Mouse (Mus musculus): Measurements from ENCODE around the gene Fam81a.

Gene Fam81a

GRCm38 (mm10) chr9:70142460-70142859 is at the start of gene Fam81a:
Gene Fam81a (minus strand): TSS chr9:70142560.
- no peaks in the 10 kb centered on the region for H3K27me3 ChIP-seq (ENCODE audit: control insufficient read depth, insufficient read depth, low read length, poor library complexity, severe bottlenecking)
- DNase-seq (ENCODE audit: low read depth, low spot score) = no peak
- H3K36me3 ChIP-seq (ENCODE audit: control insufficient read depth, insufficient read depth, low read length, poor library complexity, severe bottlenecking) = no peaks in the 10 kb centered on the region

- Histone ChIP-seq H3K27me3 (ENCODE audit: control insufficient read depth, insufficient read depth, low read length, poor library complexity, severe bottlenecking) (no peaks in the 10 kb centered on the region), H3K36me3 (ENCODE audit: control insufficient read depth, insufficient read depth, low read length, poor library complexity, severe bottlenecking) (no peaks in the 10 kb centered on the region)
- peak; percentile 42 for DNase-seq (ENCODE audit: low read depth, low spot score)
These were observed 40.3 kb upstream of the Fam81a start for GRCm38 (mm10) chr9:70182639-70183038.

- H3K27me3 ChIP-seq (ENCODE audit: control insufficient read depth, insufficient read depth, low read length, poor library complexity, severe bottlenecking) = no peaks in the 10 kb centered on the region
- DNase-seq (ENCODE audit: low read depth, low spot score) = no peak
- no peaks in the 10 kb centered on the region for H3K36me3 ChIP-seq (ENCODE audit: control insufficient read depth, insufficient read depth, low read length, poor library complexity, severe bottlenecking)
These were observed 39.4 kb upstream of the Fam81a start for GRCm38 (mm10) chr9:70181719-70182118.

- Histone ChIP-seq H3K27me3 (ENCODE audit: control insufficient read depth, insufficient read depth, low read length, poor library complexity, severe bottlenecking) (no peaks in the 10 kb centered on the region), H3K36me3 (ENCODE audit: control insufficient read depth, insufficient read depth, low read length, poor library complexity, severe bottlenecking) (no peaks in the 10 kb centered on the region)
- no peak for DNase-seq (ENCODE audit: low read depth, low spot score)
These were observed 33.9 kb upstream of the Fam81a start for GRCm38 (mm10) chr9:70176291-70176690.

DNA sequence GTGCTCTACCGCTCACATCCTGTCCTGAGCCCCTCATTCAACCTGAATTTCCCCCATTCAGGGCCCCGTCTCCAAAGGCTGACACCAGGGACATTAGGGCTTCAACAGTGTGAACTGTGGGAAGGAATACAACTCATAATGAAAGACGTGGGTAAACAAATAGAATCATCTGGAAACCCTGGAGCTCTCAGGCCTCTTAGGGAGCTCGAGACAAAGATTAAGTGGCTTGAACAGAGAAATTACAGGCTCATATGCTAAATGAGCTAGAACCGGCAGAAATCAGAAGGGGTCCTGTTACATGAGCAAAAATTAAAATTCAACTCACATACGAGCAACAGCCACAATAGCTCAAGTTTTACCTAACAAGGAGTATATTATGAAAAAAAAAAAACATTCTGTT is 32.5 kb upstream of the Fam81a start:
- DNase-seq (ENCODE audit: low read depth, low spot score) = no peak
- Histone ChIP-seq H3K36me3 (ENCODE audit: control insufficient read depth, insufficient read depth, low read length, poor library complexity, severe bottlenecking) (no peaks in the 10 kb centered on the region), H3K27me3 (ENCODE audit: control insufficient read depth, insufficient read depth, low read length, poor library complexity, severe bottlenecking) (no peaks in the 10 kb centered on the region)

DNA sequence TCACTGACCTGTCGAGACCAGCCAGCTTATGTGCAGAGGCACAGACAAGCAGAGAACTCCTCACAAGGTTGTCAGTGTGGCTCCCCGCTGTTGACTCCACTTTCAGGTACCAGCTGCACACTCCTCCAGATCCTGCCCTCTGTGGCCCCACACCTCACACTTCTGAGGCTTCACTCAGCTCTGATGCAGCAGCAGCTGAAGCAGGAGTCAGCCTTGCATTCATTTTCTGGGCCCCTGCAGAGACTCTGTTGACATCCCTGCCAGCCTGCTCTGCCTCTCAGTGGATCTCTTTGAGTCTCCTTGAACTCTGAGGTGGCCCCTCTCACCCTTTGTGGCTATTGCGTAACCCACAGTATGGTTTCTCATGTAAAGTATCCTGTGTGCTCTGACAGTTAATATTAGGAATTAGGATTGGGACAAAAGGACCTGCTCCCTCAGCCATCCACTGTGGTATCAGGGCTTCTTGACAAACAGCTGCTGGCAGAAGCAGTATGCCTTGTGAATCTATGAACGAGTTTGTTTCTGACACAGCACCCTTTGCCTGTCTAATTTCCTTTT is 32.0 kb upstream of the Fam81a start:
- H3K36me3 ChIP-seq (ENCODE audit: control insufficient read depth, insufficient read depth, low read length, poor library complexity, severe bottlenecking) = no peaks in the 10 kb centered on the region
- no peak for DNase-seq (ENCODE audit: low read depth, low spot score)
- H3K27me3 ChIP-seq (ENCODE audit: control insufficient read depth, insufficient read depth, low read length, poor library complexity, severe bottlenecking) = no peaks in the 10 kb centered on the region

- no peaks in the 10 kb centered on the region for H3K36me3 ChIP-seq (ENCODE audit: control insufficient read depth, insufficient read depth, low read length, poor library complexity, severe bottlenecking)
- peak; percentile 40 for DNase-seq (ENCODE audit: low read depth, low spot score)
- no peaks in the 10 kb centered on the region for H3K27me3 ChIP-seq (ENCODE audit: control insufficient read depth, insufficient read depth, low read length, poor library complexity, severe bottlenecking)
These were observed 26.6 kb upstream of the Fam81a start for GRCm38 (mm10) chr9:70168973-70169372.

GRCm38 (mm10) chr9:70160071-70160470 is 17.7 kb upstream of the Fam81a start:
- DNase-seq (ENCODE audit: low read depth, low spot score) = no peak
- Histone ChIP-seq H3K36me3 (ENCODE audit: control insufficient read depth, insufficient read depth, low read length, poor library complexity, severe bottlenecking) (no peaks in the 10 kb centered on the region; the same call in 1 of the 2 replicates), H3K27me3 (ENCODE audit: control insufficient read depth, insufficient read depth, low read length, poor library complexity, severe bottlenecking) (no peaks in the 10 kb centered on the region)

DNA sequence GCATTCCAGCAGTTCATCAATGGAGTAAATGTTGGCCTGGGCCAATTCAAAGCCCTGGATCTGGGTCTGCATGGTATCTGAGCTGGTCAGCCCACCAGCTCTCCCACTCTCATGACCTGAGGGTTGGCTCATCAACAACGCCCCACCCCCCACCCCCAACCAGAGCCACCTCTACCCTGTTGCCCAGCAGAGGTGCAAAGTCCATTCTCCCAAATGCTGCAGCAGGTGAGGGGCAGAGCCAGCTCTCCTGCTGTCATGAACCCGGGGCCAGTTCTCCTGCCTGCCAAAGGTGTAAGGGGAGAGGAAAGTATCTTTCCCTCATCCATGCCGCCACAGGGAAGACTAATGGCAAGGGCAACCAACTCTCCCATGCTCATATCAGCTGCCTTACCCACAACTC is 5.3 kb upstream of the Fam81a start:
- no peak for DNase-seq (ENCODE audit: low read depth, low spot score)
- Histone ChIP-seq H3K27me3 (ENCODE audit: control insufficient read depth, insufficient read depth, low read length, poor library complexity, severe bottlenecking) (no peaks in the 10 kb centered on the region), H3K36me3 (ENCODE audit: control insufficient read depth, insufficient read depth, low read length, poor library complexity, severe bottlenecking) (no peaks in the 10 kb centered on the region)

DNA sequence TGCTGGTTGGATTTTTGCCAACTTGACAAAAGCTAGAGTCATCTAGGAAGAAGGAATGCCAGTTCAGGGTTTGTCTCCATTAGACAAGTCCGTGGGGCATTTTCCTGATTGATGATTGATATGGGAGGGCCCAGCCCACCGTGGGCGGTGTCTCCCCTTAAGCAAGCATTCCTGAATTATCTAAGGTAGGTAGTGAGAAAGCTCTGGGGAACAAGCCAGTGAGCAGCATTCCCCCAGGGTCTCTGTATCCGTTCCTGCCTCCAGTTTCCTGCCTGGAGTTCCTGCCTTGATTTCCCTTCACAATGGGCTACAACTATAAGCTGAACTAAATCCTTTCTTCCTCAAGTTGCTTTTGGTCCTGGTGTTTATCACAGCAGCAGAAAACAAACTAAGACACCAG is 3.1 kb upstream of the Fam81a start:
- H3K36me3 ChIP-seq (ENCODE audit: control insufficient read depth, insufficient read depth, low read length, poor library complexity, severe bottlenecking) = no peaks in the 10 kb centered on the region
- no peaks in the 10 kb centered on the region for H3K27me3 ChIP-seq (ENCODE audit: control insufficient read depth, insufficient read depth, low read length, poor library complexity, severe bottlenecking)
- DNase-seq (ENCODE audit: low read depth, low spot score) = no peak

- Histone ChIP-seq H3K36me3 (ENCODE audit: control insufficient read depth, insufficient read depth, low read length, poor library complexity, severe bottlenecking) (no peaks in the 10 kb centered on the region), H3K27me3 (ENCODE audit: control insufficient read depth, insufficient read depth, low read length, poor library complexity, severe bottlenecking) (no peaks in the 10 kb centered on the region)
- no peak for DNase-seq (ENCODE audit: low read depth, low spot score)
These were observed 966 bp upstream of the Fam81a start for GRCm38 (mm10) chr9:70143326-70143725.

DNA sequence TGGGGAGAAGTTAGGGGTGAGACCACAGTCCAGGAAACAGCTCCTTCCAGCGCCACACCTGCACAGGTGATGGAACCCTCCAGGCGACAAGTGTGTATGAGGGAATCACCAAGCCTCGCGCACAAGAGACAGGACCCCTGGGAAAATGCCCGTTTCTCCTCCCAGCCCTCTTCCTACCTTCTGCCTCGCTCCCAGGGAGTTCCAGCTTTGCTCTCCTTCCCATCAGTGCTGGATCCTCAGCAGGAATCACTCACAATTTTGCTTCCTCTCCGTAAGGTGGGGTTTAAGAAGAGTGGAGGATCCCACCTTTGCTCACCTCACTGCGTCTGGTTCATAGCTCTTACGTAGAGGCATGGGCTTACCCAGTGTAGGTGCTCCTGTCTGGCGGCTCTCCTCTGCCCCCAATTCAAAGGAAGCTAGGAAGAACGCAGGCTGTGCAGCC is 454 bp downstream of the Fam81a start:
- no peak for DNase-seq (ENCODE audit: low read depth, low spot score)
- Histone ChIP-seq H3K36me3 (ENCODE audit: control insufficient read depth, insufficient read depth, low read length, poor library complexity, severe bottlenecking) (no peaks in the 10 kb centered on the region), H3K27me3 (ENCODE audit: control insufficient read depth, insufficient read depth, low read length, poor library complexity, severe bottlenecking) (no peaks in the 10 kb centered on the region)

DNA sequence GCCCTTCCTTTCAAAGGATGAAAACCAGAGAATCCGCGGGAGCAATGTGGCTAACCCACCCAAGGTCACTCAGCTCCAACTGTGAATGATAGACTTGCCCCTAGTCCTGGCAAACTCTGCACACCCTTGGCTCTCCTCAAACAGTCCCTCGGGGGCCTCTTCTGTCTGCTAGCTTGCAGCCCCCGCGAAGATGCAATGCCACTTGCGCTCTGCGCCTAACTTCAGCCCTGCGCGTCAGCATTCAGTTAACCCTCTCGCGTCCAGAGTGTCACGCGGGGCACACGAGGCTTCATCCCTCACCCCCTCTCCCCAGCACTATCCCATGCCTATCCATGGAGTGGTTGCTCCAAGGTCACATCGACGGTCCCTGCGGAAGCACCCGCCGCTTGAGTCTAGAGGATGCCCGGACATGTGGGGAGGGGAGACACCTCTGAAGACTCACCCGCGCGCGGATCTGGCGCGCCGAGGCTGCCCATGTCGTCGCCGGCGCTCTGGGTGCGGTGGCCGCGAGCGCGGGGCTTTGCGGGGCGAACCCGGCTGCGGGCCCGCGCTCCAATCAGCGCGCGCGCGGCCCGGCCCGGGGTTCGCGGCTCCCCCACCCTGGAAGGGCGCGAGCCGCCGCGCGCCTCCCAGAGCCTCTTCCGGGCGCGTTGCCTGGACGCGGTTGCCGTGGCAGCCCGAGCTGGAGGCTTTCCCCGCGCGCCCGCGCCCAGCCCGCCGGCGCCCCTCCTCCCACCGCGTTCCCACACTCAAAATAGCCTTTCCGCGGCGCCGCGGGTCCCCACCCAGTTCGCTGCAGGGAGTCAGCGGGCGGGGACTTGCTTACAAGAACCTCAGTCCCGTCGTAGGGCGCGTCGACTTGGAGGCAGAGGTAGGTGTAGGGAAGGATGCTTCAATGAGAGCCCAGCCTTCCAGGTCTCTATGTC is 1.2 kb downstream of the Fam81a start:
- Histone ChIP-seq H3K36me3 (ENCODE audit: control insufficient read depth, insufficient read depth, low read length, poor library complexity, severe bottlenecking) (no peaks in the 10 kb centered on the region), H3K27me3 (ENCODE audit: control insufficient read depth, insufficient read depth, low read length, poor library complexity, severe bottlenecking) (no peaks in the 10 kb centered on the region)
- peak; percentile 34 for DNase-seq (ENCODE audit: low read depth, low spot score)

- no peak for DNase-seq (ENCODE audit: low read depth, low spot score)
- Histone ChIP-seq H3K27me3 (ENCODE audit: control insufficient read depth, insufficient read depth, low read length, poor library complexity, severe bottlenecking) (no peaks in the 10 kb centered on the region), H3K36me3 (ENCODE audit: control insufficient read depth, insufficient read depth, low read length, poor library complexity, severe bottlenecking) (no peaks in the 10 kb centered on the region)
These were observed 2.0 kb downstream of the Fam81a start for GRCm38 (mm10) chr9:70140340-70140739.

GRCm38 (mm10) chr9:70139331-70139885 is 3.0 kb downstream of the Fam81a start:
- no peaks in the 10 kb centered on the region for H3K27me3 ChIP-seq (ENCODE audit: control insufficient read depth, insufficient read depth, low read length, poor library complexity, severe bottlenecking)
- no peaks in the 10 kb centered on the region for H3K36me3 ChIP-seq (ENCODE audit: control insufficient read depth, insufficient read depth, low read length, poor library complexity, severe bottlenecking)
- DNase-seq (ENCODE audit: low read depth, low spot score) = no peak

Measured in splenic B cell, adult 2 months (primary cell).